Mouse (Mus musculus) neural tube, embryonic 13.5 days (tissue): ENCODE data around the gene Tmem161a. TPM values are rescaled to one million over a fixed set of nuclear protein-coding genes. Genes with fewer than 3 reads are reported as not detected.

ENCODE experiments used
- ATAC-seq: fragments of 200-750 bp; cut with Nextera tagmentation; 2 replicates; pipeline ENCODE4 v1.8.0; 2017; ENCODE audit warnings: low read depth, mild to moderate bottlenecking, moderate TSS enrichment, moderate library complexity
- H3K27ac ChIP-seq: fragments of 300-500 bp; sonication (generic); replicated peaks from 2 replicates; pipeline ENCODE4 v1.5.1; 2015; ENCODE audit warnings: moderate library complexity, mild to moderate bottlenecking, inconsistent platforms
- H3K27me3 ChIP-seq: fragments of 300-500 bp; sonication (generic); 2 replicates; pipeline ENCODE4 v1.6.1; 2015; ENCODE audit warnings: mild to moderate bottlenecking, inconsistent platforms
- H3K36me3 ChIP-seq: fragments of 300-500 bp; sonication (generic); 2 replicates; pipeline ENCODE4 v1.6.1; 2015; ENCODE audit warnings: mild to moderate bottlenecking, inconsistent platforms
- H3K4me1 ChIP-seq: fragments of 300-500 bp; sonication (generic); replicated peaks from 2 replicates; pipeline ENCODE4 v1.6.1; 2015; ENCODE audit warnings: inconsistent platforms
- H3K4me2 ChIP-seq: fragments of 300-500 bp; sonication (generic); 2 replicates; pipeline ENCODE4 v1.6.1; 2015; ENCODE audit warnings: inconsistent platforms, mild to moderate bottlenecking, moderate library complexity
- H3K4me3 ChIP-seq: fragments of 300-500 bp; sonication (generic); 2 replicates; pipeline ENCODE4 v1.5.1; 2015; ENCODE audit warnings: mild to moderate bottlenecking, inconsistent platforms
- H3K9ac ChIP-seq: fragments of 300-500 bp; sonication (generic); 2 replicates; pipeline ENCODE4 v1.6.1; 2015; ENCODE audit warnings: moderate library complexity, mild to moderate bottlenecking, inconsistent platforms
- H3K9me3 ChIP-seq: fragments of 300-500 bp; sonication (generic); 2 replicates; pipeline ENCODE4 v1.6.1; 2016; ENCODE audit warnings: inconsistent platforms
- WGBS: fragments of 180-500 bp; shearing (Covaris S2); methylation state at CpG from one replicate; pipeline ENCODE4 v1.1.7; 2015; 5-methylcytosine and 5-hydroxymethylcytosine counted together
- polyA plus RNA-seq: library from polyadenylated mRNA; unstranded; fragments of >200 nt; fragmentation: Nextera tagmentation; extraction: Ambion mirVana; gene quantifications from 2 replicates; pipeline ENCODE4 v1.2.1, GENCODE M21; 2015

Gene Tmem161a
- polyA plus RNA-seq: 46.6 and 47.4 TPM in 2 replicates

DNA sequence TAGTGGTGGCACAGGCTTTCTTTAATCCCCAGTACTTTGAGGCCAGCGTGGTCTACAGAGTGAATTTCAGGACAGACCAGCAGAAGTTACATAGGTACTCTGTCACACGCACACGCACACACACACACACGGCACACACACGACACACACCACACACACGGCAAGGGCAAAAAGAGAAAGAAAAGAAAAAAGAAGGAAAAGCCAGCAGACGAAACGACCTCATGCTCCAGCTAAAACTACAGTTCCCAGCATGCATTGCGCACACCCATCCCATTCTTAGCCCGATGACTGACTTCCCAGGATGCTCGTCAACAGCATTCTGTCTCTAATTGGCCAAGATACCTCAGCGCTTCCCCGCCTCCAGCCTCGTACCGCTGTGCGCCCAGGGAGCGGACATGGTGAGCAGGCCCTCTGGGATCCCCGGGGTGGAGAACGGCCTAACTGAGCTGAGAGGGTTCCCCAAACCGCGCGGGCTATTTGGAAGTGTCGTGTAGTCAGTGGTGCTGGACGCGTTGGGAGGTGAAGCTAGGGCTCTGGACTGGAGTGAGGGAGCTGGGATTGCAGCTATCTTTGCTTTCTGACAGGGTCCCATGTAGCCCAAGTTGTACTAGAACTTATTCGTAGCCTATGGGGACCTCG lies at the start of gene Tmem161a:
TSS of gene Tmem161a (plus strand) at position 314 of the 639 bp plus-strand sequence.
- Histone ChIP-seq H3K27me3 (peaks cover 5% of the 10 kb centered on the region; the same call in 1 of the 2 replicates), H3K36me3 (peaks cover 6% of the 10 kb centered on the region), H3K27ac (0 out of 2 replicates have a peak within 1 kb of the TSS, but pooled peaks have one; percentile 24), H3K4me3 (peak within 1 kb of the TSS; percentile 66), H3K9ac (peak within 1 kb of the TSS; percentile 80), H3K4me1 (peaks cover 24% of the 10 kb centered on the region), H3K9me3 (no peaks in the 10 kb centered on the region), H3K4me2 (peak within 1 kb of the TSS; percentile 58)
- 3% methylated on average over 27 of the region's 27 CpGs for WGBS
- peak; percentile 96 for ATAC-seq

DNA sequence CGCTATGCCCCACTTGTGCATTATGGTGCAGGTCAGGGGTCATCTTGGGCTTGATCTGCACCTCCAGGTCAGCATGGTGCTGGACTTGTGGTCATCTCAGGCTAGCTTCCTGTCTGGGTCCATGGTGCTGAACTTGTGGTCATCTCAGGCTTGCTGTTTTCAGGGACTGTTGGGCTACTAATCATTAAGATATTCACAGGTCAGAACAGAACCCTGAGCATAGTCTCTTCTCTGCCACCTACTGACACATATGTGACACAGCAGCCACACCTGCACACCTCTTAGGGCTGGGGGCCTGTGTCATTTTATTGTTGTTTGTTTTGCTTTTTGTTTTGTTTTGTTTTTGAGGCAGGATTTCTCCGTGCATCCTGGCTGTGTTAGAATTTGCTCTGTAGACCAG lies 49.3 kb upstream of the Tmem161a start:
- Histone ChIP-seq H3K27me3 (peaks cover 17% of the 10 kb centered on the region; the same call in 1 of the 2 replicates), H3K9me3 (no peaks in the 10 kb centered on the region), H3K27ac (no peak overlapping the region), H3K4me3 (no peak overlapping the region), H3K9ac (no peak overlapping the region), H3K36me3 (no peaks in the 10 kb centered on the region), H3K4me2 (no peak overlapping the region), H3K4me1 (peaks cover 15% of the 10 kb centered on the region)
- 54% methylated on average over 2 of the region's 2 CpGs for WGBS
- ATAC-seq: no peak

DNA sequence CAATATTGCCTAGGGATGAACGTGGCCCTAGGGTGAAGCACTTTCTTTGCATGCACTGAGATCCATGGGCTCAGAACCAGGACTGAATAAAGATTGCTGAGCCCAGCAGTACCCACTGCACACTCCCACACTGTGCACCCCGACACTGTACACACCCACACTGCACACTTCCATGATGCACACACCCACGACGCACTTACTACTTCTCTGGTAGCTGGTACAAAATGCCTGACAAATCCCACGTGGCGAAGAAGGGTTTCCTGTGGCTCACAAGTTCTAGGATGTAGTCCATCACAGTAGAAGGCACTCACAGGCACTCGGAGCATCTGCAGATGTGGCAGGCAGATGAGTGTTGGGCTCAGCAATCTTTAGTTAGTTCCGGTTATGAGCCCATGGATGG lies 47.2 kb upstream of the Tmem161a start:
- peaks cover 20% of the 10 kb centered on the region for H3K4me1 ChIP-seq
- H3K27ac ChIP-seq: no peak overlapping the region
- H3K9ac ChIP-seq: no peak overlapping the region
- H3K9me3 ChIP-seq: no peaks in the 10 kb centered on the region
- peaks cover 17% of the 10 kb centered on the region; the same call in 1 of the 2 replicates for H3K27me3 ChIP-seq
- no peak overlapping the region for H3K4me3 ChIP-seq
- H3K4me2 ChIP-seq: no peak overlapping the region
- WGBS: 68% methylated on average over 8 of the region's 8 CpGs
- no peak for ATAC-seq
- H3K36me3 ChIP-seq: no peaks in the 10 kb centered on the region

DNA sequence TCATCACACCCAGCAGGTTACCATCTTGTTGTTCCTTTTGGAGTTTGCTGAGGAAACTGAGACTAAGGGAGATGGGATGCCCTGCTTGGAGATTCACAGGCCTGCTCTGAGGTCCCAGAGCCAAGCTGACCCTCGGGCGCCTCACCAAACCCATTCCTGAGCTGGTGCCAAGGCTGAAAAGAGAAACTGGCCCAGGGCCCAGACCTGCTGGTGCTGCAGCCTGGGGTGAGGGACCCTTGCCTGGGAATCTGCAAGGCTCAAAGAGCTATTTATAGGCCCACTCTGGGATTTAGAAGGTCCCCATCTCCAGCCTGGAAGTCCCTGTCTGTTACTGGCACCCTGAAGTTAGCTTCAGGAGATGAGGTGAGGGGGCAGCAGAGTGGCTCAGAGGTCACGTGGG lies 43.7 kb upstream of the Tmem161a start:
- Histone ChIP-seq H3K9ac (0 out of 2 replicates have a peak overlapping the region, but pooled peaks have one; percentile 26), H3K4me3 (no peak overlapping the region), H3K9me3 (no peaks in the 10 kb centered on the region), H3K27me3 (peaks cover 10% of the 10 kb centered on the region; the same call in 1 of the 2 replicates), H3K4me1 (peaks cover 33% of the 10 kb centered on the region), H3K27ac (peak overlapping the region; percentile 79), H3K4me2 (0 out of 2 replicates have a peak overlapping the region, but pooled peaks have one; percentile 3), H3K36me3 (peaks cover 12% of the 10 kb centered on the region)
- 77% methylated on average over 3 of the region's 3 CpGs for WGBS
- no peak for ATAC-seq

DNA sequence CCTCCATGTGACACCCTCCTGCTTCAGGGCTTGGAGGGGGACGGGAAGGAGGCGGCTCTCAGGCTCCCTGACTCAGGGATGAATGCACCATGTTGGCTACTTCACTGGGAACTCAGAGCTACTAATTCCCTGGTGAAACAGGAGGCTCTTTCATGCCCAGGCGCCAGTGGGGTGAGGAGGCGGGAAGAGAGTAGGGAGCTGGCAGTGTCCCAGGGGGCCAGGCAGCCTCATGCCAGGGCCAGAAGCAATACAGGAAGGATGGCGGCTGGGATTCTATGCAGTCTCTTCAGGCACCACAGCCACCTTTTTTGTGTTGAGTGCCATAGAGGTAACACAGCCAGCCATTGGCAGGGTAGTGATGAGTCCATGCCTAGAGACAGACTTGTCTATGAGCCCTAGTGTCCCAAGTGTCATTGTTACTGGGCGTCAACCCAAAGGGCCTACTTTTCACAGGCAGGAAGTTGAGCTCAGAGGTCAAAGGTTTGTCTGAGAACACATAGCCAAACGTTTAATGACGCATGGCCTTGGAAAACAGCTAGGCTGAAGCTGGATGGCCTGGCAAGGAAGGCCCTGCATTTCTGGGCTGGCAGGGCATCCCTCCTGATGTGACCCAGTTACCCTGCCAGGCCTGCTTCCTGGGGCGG lies 42.7 kb upstream of the Tmem161a start:
- no peak overlapping the region for H3K9ac ChIP-seq
- peak; percentile 70 for ATAC-seq
- H3K27ac ChIP-seq: peak overlapping the region; percentile 79
- no peak overlapping the region for H3K4me2 ChIP-seq
- peaks cover 33% of the 10 kb centered on the region for H3K4me1 ChIP-seq
- H3K4me3 ChIP-seq: no peak overlapping the region
- H3K9me3 ChIP-seq: no peaks in the 10 kb centered on the region
- 51% methylated on average over 9 of the region's 9 CpGs for WGBS
- H3K27me3 ChIP-seq: peaks cover under 1% of the 10 kb centered on the region; the same call in 1 of the 2 replicates
- peaks cover 22% of the 10 kb centered on the region for H3K36me3 ChIP-seq

DNA sequence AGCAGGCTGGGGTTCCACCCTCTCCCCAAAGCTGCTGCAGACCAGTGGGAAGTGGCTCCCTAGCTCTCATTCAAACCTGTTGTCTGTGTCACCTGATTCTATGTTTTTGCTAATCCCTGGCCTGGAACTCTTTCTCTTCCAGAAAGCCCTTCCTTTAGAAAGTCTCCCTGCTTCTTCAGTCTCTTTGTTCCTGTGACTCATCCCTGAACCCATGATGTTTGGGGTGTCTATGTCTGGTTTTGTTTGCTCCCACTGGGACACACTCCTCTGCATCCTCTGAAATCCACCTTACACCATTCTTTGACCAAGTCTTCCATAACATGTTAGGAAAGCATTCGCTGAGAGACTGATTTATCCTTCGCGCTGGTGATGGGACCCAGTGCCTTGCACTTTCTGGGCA lies 42.1 kb upstream of the Tmem161a start:
- H3K9ac ChIP-seq: no peak overlapping the region
- peaks cover 33% of the 10 kb centered on the region for H3K4me1 ChIP-seq
- no peak for ATAC-seq
- 82% methylated on average over 3 of the region's 3 CpGs for WGBS
- no peak overlapping the region for H3K4me2 ChIP-seq
- H3K27me3 ChIP-seq: no peaks in the 10 kb centered on the region
- H3K36me3 ChIP-seq: peaks cover 29% of the 10 kb centered on the region
- H3K9me3 ChIP-seq: no peaks in the 10 kb centered on the region
- H3K27ac ChIP-seq: peak overlapping the region; percentile 79
- H3K4me3 ChIP-seq: no peak overlapping the region

DNA sequence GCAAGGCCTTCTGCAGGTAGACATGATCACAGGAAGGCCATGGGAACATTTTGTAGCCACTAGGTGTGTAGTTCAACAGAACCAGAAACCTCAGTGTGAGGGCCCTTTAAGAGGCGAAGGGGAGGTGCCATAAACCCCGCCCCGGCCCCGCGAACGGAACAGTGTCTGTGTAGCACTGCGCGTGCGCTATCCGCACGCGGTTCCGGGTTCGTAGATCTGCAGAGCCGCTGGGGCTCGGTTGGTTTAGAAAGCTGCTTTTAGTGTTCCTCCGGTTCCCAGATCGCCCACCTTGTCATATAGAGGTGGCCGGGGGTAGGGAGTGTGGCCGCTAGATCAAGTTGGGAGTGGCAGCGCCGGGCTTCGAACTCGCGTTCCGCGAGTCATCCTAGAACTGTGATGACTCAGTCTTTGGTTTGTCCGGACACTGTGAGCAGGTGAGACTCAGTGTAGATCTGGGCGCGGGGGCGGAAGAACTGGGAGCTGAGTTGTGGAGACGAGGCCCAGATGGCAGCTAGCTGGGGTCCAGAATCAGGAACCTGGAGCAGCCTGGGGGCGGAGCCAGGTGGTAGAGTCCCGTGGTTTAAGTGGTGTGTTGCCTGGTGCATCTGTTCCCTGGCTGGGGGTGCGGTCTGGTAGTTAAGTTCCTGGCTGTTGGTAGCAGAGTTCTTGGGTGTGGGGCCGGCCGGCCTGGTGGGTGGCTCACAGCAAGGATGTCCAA lies 40.8 kb upstream of the Tmem161a start, which contains the start of gene Nr2c2ap:
TSS of gene Nr2c2ap (plus strand) at position 168 of the 718 bp plus-strand sequence.
- Histone ChIP-seq H3K27me3 (no peaks in the 10 kb centered on the region), H3K9ac (peak within 1 kb of the TSS; percentile 78), H3K4me3 (peak within 1 kb of the TSS; percentile 76), H3K4me2 (peak within 1 kb of the TSS; percentile 85), H3K27ac (peak within 1 kb of the TSS; percentile 79; the same call in 1 of the 2 replicates), H3K4me1 (peaks cover 33% of the 10 kb centered on the region), H3K36me3 (peaks cover 41% of the 10 kb centered on the region), H3K9me3 (no peaks in the 10 kb centered on the region)
- peak; percentile 77 for ATAC-seq
- 2% methylated on average over 37 of the region's 37 CpGs for WGBS

DNA sequence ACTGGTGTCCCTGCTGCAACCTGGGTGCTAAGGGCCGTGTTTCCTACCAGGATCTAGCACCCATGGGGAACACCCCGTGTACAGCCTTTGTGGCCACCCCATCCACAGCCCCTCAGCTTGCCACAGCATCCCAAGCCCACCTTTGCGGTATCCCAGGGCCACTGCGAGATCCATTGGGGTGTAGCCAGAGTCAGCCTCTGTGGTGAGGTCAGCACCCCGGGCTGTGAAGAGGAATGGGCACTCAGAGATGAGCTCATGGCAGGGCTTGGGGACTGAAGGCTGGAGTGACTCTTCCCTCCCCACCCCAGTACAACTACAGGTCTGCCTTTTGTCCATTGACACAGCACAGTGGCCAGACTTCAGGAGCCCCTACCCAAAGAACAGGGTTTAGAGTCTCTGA lies 38.1 kb upstream of the Tmem161a start:
- WGBS: 93% methylated on average over 5 of the region's 5 CpGs
- H3K4me1 ChIP-seq: peaks cover 38% of the 10 kb centered on the region
- H3K9ac ChIP-seq: no peak overlapping the region
- no peak overlapping the region for H3K4me3 ChIP-seq
- peaks cover 46% of the 10 kb centered on the region for H3K36me3 ChIP-seq
- H3K9me3 ChIP-seq: no peaks in the 10 kb centered on the region
- ATAC-seq: no peak
- no peaks in the 10 kb centered on the region for H3K27me3 ChIP-seq
- no peak overlapping the region for H3K4me2 ChIP-seq
- H3K27ac ChIP-seq: no peak overlapping the region

DNA sequence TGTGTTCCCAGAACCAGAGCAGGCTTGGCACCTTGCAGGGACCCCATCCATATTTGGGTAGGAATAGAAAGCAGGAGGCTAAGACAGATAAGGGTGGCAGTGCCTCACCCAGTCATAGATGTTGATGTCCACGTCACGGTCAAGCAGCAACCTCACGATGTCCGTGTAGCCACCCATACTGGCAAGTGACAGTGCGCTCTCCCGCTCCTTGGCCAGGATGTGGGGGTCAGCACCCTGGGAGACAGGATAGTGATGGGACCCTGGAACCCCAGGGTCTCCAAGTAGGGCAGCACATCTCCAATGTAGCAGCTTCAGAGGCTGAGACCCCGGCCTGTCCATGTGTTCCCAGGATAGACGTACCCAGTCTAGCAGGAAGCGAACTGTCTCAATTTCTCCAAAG lies 37.2 kb upstream of the Tmem161a start:
- WGBS: 95% methylated on average over 9 of the region's 9 CpGs
- Histone ChIP-seq H3K27me3 (no peaks in the 10 kb centered on the region), H3K4me1 (peaks cover 30% of the 10 kb centered on the region)

DNA sequence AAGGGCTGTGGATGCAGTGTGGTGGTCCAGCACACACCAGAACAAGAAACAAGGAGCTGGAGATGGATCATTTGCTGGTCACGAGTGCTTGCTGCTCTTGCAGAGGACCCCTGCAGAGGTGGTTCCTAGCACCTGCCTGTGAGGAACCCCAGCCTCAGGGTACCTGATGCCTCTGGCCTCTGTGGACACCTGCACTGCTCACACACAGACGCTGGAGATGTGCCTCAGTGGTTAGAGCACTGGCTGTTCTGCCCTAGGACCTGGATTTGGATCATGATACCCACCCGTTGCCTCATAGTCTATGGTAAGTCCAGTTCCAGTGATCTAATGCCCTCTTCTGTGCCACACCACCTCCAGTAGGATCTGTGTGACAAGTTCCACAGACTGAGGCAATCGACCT lies 35.6 kb upstream of the Tmem161a start:
- H3K9ac ChIP-seq: no peak overlapping the region
- peaks cover 46% of the 10 kb centered on the region for H3K36me3 ChIP-seq
- WGBS: 85% methylated on average over 4 of the region's 4 CpGs

More for the DNA sequence above, 37.2 kb upstream of the Tmem161a start:
- H3K4me3 ChIP-seq: no peak overlapping the region
- H3K9me3 ChIP-seq: no peaks in the 10 kb centered on the region
- H3K36me3 ChIP-seq: peaks cover 46% of the 10 kb centered on the region
- no peak overlapping the region for H3K27ac ChIP-seq
- H3K9ac ChIP-seq: no peak overlapping the region
- ATAC-seq: no peak
- H3K4me2 ChIP-seq: no peak overlapping the region

DNA sequence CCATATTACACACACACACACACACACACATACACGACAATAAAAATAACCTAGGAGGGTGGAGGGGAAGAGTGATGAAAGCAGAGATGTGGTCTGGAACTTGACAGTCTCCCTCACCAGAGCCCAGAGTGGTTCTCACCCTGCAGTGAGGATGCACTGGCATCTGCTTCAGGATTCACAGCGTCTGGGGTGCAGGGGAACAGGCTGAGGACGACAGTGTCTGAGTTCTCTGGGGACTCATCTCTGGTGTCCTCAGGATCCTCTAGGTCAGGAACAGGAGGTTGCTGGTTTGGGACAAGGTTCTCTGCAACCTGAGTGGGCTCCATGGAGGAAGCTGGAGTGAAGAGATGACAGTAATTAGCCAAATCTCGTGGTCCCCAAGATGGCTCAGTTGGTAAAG lies 34.3 kb upstream of the Tmem161a start:
- H3K27me3 ChIP-seq: no peaks in the 10 kb centered on the region
- no peaks in the 10 kb centered on the region for H3K9me3 ChIP-seq
- no peak overlapping the region for H3K27ac ChIP-seq
- H3K4me3 ChIP-seq: peak overlapping the region; percentile 72
- WGBS: 80% methylated on average over 4 of the region's 4 CpGs
- H3K4me2 ChIP-seq: peak overlapping the region; percentile 65
- H3K36me3 ChIP-seq: peaks cover 51% of the 10 kb centered on the region
- H3K4me1 ChIP-seq: peaks cover 24% of the 10 kb centered on the region
- no peak for ATAC-seq
- peak overlapping the region; percentile 71 for H3K9ac ChIP-seq

More for the DNA sequence above, 35.6 kb upstream of the Tmem161a start:
- no peak overlapping the region for H3K27ac ChIP-seq
- no peaks in the 10 kb centered on the region for H3K9me3 ChIP-seq
- H3K4me2 ChIP-seq: no peak overlapping the region
- no peaks in the 10 kb centered on the region for H3K27me3 ChIP-seq
- peaks cover 33% of the 10 kb centered on the region for H3K4me1 ChIP-seq
- no peak for ATAC-seq
- H3K4me3 ChIP-seq: no peak overlapping the region
